Mouse (Mus musculus) C2C12 (cell line): ENCODE data around the gene Psmc3. TPM values are rescaled to one million over a fixed set of nuclear protein-coding genes. Genes with fewer than 3 reads are reported as not detected.

Experiments used
- H3K27me3 ChIP-seq: one replicate; pipeline ENCODE4 v1.6.1; 2011; ENCODE audit not compliant: control insufficient read depth, insufficient read depth, insufficient read length
- H3K36me3 ChIP-seq: one replicate; pipeline ENCODE4 v1.6.1; 2011; ENCODE audit not compliant: control insufficient read depth, insufficient read depth
- H3K4me3 ChIP-seq: one replicate; pipeline ENCODE4 v1.5.1; 2011; ENCODE audit warnings: mild to moderate bottlenecking, control low read depth; ENCODE audit not compliant: poor library complexity, insufficient read depth, severe bottlenecking
- H3K79me2 ChIP-seq: one replicate; pipeline ENCODE4 v1.6.1; 2011; ENCODE audit not compliant: control insufficient read depth, insufficient read depth
- H3K79me3 ChIP-seq: one replicate; pipeline ENCODE4 v1.6.1; 2011; ENCODE audit warnings: low read depth, control low read depth
- H3ac ChIP-seq: one replicate; pipeline ENCODE3; 2011; ENCODE audit warnings: low read depth; ENCODE audit not compliant: control insufficient read depth, insufficient read length
- CEBPB ChIP-seq: IDR thresholded peaks from one replicate; pipeline ENCODE4 v1.6.1; 2011; ENCODE audit warnings: low read depth, mild to moderate bottlenecking, control low read depth, moderate library complexity
- CTCF ChIP-seq: IDR thresholded peaks from one replicate; pipeline ENCODE4 v1.5.1; 2011; ENCODE audit not compliant: control insufficient read depth, insufficient read depth, insufficient read length
- FOSL1 ChIP-seq: IDR thresholded peaks from one replicate; pipeline ENCODE4 v1.8.0; 2011; ENCODE audit warnings: mild to moderate bottlenecking, low read length; ENCODE audit not compliant: poor library complexity, insufficient read depth, severe bottlenecking
- MAX ChIP-seq: IDR thresholded peaks from one replicate; pipeline ENCODE4 v1.6.1; 2011; ENCODE audit warnings: mild to moderate bottlenecking, control low read depth
- MYOD1 ChIP-seq: IDR thresholded peaks from one replicate; pipeline ENCODE4 v1.6.1; 2011; ENCODE audit warnings: low read depth; ENCODE audit not compliant: control insufficient read depth, insufficient read length
- MYOG ChIP-seq: IDR thresholded peaks from one replicate; pipeline ENCODE4 v1.6.1; 2011; ENCODE audit not compliant: control insufficient read depth, insufficient read length; ENCODE audit errors: extremely low read depth
- USF1 ChIP-seq: IDR thresholded peaks from one replicate; pipeline ENCODE4 v1.6.1; 2011; ENCODE audit warnings: low read depth, mild to moderate bottlenecking, control low read depth, moderate library complexity
- polyA plus RNA-seq: library from polyadenylated mRNA; unstranded; fragments of >200 nt; fragmentation: generic; extraction: Trizol; gene quantifications from one replicate; pipeline ENCODE4 v1.2.1, GENCODE M21; 2012; ENCODE audit warnings: missing spikeins

Gene Psmc3
- polyA plus RNA-seq, 1 experiment: 367 TPM

GRCm38 (mm10) chr2:91058435-91058834, 4.6 kb downstream of the Psmc3 start:
- peaks cover 19% of the 10 kb centered on the region for H3K79me3 ChIP-seq
- peak; percentile 20 for TF ChIP-seq MYOD1
- no peak for TF ChIP-seq MAX
- no peak for TF ChIP-seq CTCF
- TF ChIP-seq MYOG: no peak
- no peak for TF ChIP-seq FOSL1
- TF ChIP-seq USF1: peak; percentile 98
- no peak for TF ChIP-seq CEBPB
- H3K79me2 ChIP-seq: peaks cover 41% of the 10 kb centered on the region
- H3K27me3 ChIP-seq: no peaks in the 10 kb centered on the region
- H3K36me3 ChIP-seq: peaks cover 77% of the 10 kb centered on the region
- no peak overlapping the region for H3ac ChIP-seq
- H3K4me3 ChIP-seq: no peak overlapping the region

GRCm38 (mm10) chr2:91059376-91059775, 5.6 kb downstream of the Psmc3 start:
- Histone ChIP-seq H3K79me2 (peaks cover 36% of the 10 kb centered on the region), H3K36me3 (peaks cover 87% of the 10 kb centered on the region), H3K79me3 (peaks cover 15% of the 10 kb centered on the region), H3ac (no peak overlapping the region), H3K4me3 (no peak overlapping the region), H3K27me3 (no peaks in the 10 kb centered on the region)
- TF ChIP-seq MYOD1 (peak; percentile 34), CTCF (no peak)

DNA sequence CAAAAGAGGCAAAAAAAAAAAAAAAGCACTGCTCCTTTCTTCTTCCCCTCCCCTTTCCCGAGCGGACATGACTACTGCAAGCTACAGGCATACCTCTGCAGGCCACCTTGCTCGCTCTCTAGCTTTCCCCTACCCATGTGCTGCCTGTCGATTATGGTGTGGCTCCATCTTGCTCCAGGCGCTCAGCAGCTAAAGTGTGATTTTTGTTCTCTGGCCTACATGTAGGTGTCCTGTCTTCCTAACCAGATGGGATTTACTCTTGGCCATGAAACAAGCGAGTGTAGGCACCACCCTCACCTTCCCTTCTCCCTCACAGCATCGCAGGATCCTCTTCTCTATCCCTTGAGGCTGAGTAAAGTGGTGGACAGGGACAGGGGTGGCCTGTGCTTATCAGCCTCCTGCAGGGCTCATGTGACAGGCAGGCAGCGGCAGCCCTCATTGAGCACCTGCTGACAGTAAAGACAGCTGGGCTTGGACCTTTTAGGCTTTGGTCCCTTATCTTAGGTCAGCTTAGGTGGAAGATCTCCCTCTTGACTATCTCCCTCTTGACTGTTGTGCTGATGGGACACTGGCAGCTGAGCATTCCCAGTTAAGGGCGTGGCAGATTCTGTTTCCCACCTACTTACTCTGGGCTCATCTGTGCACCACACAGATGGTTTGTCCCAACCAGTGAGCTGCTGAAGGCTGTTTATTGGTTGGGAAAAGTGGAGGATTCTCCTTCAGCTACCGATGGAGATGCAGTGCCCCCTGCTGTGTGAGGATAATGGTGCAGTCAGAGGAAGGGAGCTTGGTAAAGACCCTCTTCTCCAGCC, 6.9 kb downstream of the Psmc3 start:
- H3K4me3 ChIP-seq: no peak overlapping the region
- H3K79me2 ChIP-seq: peaks cover 22% of the 10 kb centered on the region
- H3K36me3 ChIP-seq: peaks cover 86% of the 10 kb centered on the region
- no peak overlapping the region for H3ac ChIP-seq
- H3K27me3 ChIP-seq: no peaks in the 10 kb centered on the region
- H3K79me3 ChIP-seq: peaks cover 4% of the 10 kb centered on the region
- TF ChIP-seq CTCF (peak; percentile 48), USF1 (no peak), MYOD1 (peak; percentile 18)

- peaks cover 84% of the 10 kb centered on the region for H3K36me3 ChIP-seq
- TF ChIP-seq MAX (peak; percentile 51), MYOG (no peak), MYOD1 (peak; percentile 69), CEBPB (no peak), CTCF (no peak), FOSL1 (no peak), USF1 (no peak)
Measured at GRCm38 (mm10) chr2:91061849-91062481, 8.2 kb downstream of the Psmc3 start.

DNA sequence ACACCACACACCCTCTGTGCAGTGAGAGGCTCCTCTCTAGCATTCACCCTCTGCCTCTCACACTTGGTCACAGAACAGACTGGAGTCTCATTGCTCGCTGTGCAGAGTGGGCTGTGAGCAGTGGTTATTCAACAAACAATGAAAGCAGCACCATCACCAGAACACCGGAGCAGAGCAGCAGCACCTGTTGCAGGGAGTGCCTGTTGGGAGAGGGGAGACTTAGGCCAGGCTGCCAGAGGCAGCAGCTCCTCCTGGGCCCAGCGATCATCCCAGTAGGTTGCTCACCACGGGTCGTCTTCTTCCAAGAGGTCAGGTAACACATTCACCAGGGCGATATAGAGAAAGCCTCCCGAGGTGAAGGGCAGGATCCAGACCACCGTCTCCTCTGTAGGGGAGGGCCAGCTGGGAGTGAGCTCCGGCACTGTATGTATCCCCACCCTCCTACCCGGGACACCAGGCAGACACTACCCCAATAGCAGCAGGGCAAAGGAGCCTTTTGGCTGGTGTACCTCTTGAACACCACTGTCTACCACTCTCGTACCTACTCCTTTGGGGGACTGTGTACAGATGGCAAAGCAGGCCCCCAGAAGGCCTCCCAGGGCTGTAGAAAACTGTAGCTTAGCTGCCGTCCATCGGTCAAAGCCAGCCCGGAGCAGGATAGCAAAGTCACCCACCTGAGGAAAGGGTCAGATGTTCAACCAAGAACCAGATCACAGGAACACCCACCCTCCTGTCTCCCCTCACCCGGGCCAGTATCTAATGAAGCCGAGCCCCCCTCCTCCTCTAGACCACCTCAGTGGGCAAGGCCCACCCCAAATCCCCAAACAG, 9.2 kb downstream of the Psmc3 start:
- Histone ChIP-seq H3K79me3 (peaks cover 3% of the 10 kb centered on the region), H3K4me3 (no peak overlapping the region), H3ac (no peak overlapping the region), H3K27me3 (no peaks in the 10 kb centered on the region), H3K36me3 (peaks cover 78% of the 10 kb centered on the region), H3K79me2 (peaks cover 20% of the 10 kb centered on the region)
- no peak for TF ChIP-seq FOSL1
- no peak for TF ChIP-seq CEBPB
- no peak for TF ChIP-seq MAX
- TF ChIP-seq MYOD1: no peak
- TF ChIP-seq CTCF: no peak
- no peak for TF ChIP-seq USF1
- TF ChIP-seq MYOG: no peak

More at GRCm38 (mm10) chr2:91061849-91062481, 8.2 kb downstream of the Psmc3 start:
- peak overlapping the region; percentile 53 for H3ac ChIP-seq
- no peaks in the 10 kb centered on the region for H3K79me3 ChIP-seq
- no peaks in the 10 kb centered on the region for H3K27me3 ChIP-seq
- no peak overlapping the region for H3K4me3 ChIP-seq
- H3K79me2 ChIP-seq: peaks cover 20% of the 10 kb centered on the region
